Mouse (Mus musculus) 3T3-L1 (cell line): ENCODE results near the gene Nampt.

ENCODE experiments used
- DNase-seq: peaks from one replicate; pipeline ENCODE4 v3.0.0-alpha.2; 2015; ENCODE audit warnings: low read depth, low spot score

Gene Nampt

GRCm38 (mm10) chr12:32819416-32819815, at the start of gene Nampt:
Gene Nampt (plus strand): TSS chr12:32819545.
- peak; percentile 67 for DNase-seq

DNA sequence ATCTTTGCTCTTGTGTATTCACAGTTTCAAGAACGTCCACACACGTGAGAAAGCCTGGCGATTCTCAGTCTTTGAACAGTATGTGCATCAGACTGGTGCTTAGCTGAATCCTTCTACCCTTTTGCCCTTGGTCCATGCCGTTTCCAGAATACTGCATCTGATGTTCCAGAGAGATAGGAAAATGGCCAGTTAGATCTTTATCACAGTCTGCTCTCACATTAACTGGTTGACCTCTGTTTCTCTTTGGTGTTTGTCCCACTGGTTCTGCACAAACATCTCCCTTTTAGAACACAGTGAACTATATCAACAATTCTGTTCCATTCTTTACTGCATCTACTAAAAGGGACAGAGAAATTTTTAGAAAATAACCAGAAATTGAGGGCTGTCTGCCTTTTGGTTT, 48.6 kb upstream of the Nampt start:
- no peak for DNase-seq

- DNase-seq, result no peak
Measured at GRCm38 (mm10) chr12:32774592-32774991, 44.8 kb upstream of the Nampt start.

GRCm38 (mm10) chr12:32789092-32789491, 30.3 kb upstream of the Nampt start:
- no peak for DNase-seq

DNA sequence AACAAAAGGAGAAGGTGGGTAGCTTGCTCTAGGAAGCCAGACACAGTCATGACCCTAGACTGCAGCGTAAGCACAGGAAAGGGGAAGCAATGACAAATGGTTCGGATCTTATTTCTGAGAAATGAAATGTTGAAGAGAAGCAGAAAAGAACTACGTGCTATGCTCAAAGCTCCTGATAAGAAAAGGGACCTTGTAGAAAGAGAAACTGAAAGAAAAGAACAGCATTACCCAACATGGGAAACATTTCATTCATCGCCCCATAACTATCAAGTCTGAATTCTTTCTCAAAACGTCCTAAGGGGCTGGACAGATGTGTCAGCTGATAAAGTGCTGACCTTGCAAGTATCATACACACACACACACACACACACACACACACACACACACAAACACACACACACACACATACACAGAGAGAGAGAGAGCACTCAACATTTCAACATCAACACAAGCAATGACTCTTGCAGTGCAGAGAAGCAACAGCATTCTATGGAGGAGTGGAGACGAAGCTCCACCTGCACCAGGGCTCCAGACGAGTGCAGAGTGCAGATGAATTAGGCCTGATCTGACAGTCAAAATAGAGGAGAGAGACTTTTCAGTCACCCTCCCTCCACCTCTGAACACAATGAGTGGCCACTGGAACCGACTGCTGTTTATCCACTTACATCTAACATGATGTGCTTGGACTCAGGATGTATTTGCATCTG, 23.4 kb upstream of the Nampt start:
- no peak for DNase-seq

- no peak for DNase-seq
Measured at GRCm38 (mm10) chr12:32797438-32797837, 21.9 kb upstream of the Nampt start.

GRCm38 (mm10) chr12:32801078-32801477, 18.3 kb upstream of the Nampt start:
- no peak for DNase-seq

- DNase-seq, result no peak
Measured at GRCm38 (mm10) chr12:32805559-32805958, 13.8 kb upstream of the Nampt start.

DNA sequence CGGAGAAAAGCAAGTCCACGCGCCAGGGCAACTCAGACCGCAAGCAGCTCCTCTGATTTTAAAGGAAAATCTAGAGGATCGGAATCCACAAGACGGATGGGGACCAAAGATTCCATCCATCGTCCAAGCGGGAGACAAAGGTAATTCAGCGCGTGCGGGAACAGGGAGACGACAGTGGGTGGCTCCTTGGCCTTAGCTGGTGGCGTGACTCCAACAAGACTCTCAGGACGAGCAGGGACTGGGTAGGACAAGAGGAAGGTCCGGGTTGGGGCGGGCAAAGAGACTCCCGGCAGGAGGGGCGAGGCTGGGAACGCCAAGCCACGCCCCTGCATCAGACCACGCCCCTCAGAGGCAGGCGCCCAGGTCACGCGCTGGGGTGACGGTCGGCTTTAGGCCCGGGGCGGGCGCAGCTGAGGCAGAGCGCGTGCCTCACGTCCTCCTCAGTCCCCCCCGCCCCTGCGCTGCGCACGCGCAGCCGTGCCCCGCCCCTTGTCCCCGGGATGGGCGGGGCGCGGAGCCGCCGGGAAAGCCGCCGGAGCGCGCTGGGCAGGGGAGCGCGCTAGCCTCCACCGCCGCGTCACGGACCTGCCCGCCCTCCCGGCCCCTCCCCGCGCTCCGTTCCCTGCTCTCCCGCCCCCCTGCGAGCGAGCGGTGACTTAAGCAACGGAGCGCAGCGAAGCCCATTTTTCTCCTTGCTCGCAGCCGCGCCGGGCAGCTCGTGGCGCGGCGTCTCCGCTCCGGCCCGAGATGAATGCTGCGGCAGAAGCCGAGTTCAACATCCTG, 669 bp downstream of the Nampt start:
- peak; percentile 95 for DNase-seq

DNA sequence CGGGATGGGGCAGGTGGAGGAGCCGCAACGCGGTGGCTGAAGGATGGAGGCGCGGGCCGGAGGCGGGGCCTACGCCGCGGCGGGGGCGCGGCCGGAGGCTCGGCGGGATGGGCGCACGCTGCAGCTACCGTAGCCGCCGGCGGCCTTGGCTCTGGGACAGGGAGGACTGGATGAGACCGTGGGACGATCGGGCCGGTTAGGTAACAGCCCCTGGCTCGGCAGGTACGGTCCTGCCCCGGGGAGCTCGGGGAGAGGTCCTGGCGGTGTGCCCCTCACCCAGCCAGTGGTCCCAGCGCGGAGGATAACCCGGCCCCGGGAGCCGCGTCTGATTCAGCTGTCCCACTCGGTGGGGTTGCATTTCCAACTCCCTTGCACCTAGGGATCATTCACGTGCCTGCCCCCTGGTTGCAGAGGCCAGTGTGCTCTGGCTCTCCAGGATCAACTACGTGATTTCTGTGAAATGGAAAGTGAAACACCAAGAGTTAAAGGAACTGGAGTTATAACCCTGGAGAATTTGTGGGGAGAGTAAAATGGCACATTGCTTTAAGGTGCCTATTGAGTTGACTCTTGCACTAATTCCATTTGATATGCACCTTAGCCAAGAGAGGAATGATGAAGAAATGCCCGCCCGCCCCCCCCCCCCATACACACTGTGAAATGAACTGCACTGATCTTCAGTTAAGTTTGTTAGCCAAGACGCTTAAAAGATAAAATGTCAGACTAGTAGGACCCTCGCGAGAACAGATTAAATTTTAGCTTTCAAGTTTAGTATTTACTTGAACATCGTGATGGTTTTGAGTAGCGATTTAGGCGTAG, 1.6 kb downstream of the Nampt start:
- DNase-seq, result peak; percentile 66

DNA sequence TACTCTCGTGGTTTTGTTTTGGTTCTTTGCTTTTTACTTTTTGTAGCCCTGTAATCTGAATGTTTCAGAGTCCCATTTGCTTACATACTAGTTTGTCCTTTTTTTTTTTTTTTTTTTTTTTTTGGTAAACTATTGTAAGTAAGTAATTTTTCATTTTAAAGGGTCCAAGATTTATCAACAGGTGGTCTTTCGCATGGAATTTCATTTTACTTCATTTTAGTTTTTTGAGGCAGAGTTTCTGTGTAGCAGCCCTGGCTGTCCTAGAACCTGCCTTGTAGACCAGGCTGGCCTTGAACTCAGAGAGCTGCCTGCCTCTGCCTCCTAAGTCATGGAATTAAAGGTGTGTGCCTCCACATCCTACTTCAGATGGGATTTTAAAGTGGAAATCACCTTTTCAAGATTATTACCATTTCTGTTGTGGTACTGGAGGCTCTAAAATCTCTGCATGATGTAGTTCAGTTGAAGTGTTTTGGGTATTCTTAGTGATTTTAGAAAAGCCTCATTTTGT, 2.2 kb downstream of the Nampt start:
- DNase-seq, result no peak

DNA sequence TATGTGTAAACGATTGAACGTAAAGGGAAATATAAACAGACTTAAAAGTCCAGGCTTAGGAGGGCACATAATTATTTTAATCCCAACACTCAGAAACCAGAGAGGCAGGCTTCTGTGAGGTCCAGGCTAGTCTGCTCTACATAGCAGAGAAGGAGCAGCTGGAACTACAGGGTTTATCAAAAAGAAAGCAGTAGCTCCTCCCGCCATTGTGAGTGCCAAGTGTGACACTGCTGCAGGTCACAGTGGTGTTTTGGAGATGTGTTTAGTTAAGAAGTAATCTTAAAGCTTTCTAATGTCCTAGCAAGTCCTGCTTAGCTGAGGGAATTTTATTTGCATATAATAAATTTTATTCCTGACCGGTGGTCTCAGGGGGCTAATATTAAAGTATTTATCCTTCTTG, 2.7 kb downstream of the Nampt start:
- no peak for DNase-seq

DNA sequence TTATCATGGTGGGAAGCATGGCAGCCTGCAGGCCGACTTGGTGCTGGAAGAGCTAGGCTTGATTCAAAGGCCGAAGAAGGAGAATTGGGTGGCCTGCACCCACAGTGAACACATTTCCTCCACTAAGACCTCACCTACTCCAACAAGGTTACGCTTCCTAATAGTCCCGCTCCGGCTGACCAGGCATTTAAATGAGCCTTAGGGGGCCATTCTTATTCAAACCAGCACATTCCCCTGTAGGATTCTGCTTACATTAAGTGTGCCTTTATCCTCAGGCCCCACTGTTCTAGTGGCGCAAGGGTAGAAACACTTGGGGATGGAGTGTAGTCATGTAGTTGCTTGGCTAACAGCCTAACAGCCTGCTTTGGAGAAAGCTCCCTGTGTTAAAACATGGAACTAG, 5.2 kb downstream of the Nampt start:
- no peak for DNase-seq

GRCm38 (mm10) chr12:32826971-32827370, 7.6 kb downstream of the Nampt start:
- DNase-seq, result peak; percentile 69

GRCm38 (mm10) chr12:32828137-32828760, 8.9 kb downstream of the Nampt start:
- DNase-seq, result no peak

DNA sequence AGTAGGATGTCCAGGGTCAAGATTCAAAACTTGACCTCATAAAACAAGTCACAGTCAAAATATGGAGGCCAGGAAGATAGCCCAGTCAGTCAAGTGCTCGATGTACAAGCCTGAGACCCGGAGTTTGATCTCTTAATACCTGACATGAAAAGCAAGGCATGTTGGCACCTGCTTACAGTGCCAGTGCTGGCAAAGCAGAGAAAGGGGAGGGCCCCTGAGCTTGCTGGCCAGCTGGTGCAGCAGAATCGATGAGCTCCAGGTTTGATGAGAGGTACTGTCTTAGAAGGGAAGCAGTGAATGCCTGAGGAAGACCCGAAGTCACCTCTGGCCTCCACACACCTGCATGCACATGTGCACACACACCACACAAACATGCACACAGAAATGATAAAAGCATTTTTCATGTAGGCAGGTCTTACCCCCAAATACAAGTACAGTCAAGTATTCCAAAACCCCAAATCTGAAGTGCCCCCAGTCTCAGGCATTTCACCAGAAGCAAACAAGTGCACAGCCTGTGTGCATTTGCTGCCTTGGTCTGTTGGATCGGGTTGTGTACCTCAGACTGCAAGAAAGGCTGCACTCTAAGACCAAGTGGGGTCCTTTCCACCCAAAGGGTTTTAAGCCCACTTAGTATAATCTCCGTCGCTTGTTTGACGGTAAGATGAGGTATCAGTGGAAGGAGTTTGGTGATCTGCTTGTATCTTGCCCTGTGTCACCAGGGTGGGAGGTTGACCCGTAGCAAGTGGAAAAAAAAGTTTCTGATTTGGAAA, 10.2 kb downstream of the Nampt start:
- DNase-seq, result no peak

DNA sequence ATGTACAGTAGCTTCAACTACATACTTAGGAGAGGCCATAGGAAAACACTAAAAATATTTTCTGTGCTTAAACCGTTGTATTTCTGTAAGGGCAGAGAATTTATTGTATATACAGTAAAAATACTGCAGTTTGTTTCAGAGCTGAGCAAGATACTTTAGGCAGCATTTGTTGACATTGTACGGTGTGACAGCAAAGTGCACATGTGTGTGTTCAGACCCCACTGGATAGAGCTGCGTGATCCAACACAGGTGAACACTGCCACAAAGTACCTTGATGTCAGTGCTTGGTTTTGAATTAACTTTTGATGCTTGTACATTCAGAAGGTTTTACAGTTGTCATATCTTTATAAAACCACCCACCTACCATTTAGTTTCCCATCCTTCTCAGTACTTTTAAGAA, 12.7 kb downstream of the Nampt start:
- DNase-seq, result no peak

- no peak for DNase-seq
Measured at GRCm38 (mm10) chr12:32834781-32835180, 15.4 kb downstream of the Nampt start.

DNA sequence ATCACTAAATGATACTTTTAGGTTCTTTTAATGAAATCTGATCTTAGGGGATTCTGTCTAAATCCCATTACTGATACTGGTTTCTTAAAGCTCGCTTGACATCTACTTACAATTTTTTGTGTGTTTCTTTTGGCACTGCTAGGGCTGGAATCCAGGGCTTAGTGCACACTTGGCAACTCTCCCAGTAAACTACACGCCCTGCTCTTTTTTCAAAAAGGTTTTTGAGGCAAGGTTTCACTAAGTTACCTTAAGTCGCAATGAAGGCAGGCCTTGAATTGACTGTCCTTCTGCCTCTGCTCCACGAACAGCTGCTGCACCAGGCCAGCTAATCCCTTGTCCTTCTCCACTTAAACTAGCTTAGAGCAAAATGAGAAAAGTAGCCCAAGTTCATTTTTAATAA, 15.9 kb downstream of the Nampt start:
- DNase-seq, result peak; percentile 76

DNA sequence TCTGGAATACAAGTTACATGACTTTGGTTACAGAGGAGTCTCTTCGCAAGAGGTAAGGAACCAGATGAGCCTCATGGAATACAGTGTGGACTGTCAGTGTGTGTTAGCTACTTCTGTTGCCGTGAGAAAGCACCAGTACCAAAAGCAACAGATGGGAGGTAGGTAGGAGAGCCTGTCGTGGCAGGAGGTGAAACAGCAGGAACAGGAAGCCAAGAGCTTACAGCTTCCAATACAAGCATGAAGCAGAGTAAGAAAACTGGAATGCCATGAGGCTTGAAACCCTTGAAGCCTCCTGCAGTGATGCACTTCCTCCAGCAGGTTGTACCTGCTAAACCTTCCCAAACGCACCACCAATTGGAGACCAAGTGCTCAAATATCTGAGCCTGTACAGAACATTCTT, 19.1 kb downstream of the Nampt start:
- DNase-seq, result no peak

DNA sequence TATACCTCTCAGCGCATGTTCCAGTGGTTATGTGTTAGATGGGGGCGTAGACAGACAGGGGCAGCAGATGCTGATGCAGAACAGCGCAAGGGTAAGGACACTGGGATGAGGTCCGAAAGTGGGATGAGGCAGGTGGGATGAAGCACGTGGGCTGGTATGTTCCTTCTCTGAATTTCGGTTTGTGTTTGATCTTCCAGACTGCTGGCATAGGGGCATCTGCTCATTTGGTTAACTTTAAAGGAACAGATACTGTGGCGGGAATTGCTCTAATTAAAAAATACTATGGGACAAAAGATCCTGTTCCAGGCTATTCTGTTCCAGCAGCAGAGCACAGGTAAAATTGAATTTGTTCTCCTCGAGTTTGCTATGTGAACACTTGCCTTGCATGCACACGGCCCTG, 19.6 kb downstream of the Nampt start:
- no peak for DNase-seq
